Mouse (Mus musculus) NIH3T3 (cell line): Measurements from ENCODE around the gene Litaf.
A peak's percentile ranks its signal among the peaks of the same experiment; 100 is the strongest.

Experiments
- DNase-seq: peaks from one replicate; pipeline ENCODE4 v3.0.0-alpha.2; 2012; ENCODE audit warnings: low read depth

Gene Litaf

DNA sequence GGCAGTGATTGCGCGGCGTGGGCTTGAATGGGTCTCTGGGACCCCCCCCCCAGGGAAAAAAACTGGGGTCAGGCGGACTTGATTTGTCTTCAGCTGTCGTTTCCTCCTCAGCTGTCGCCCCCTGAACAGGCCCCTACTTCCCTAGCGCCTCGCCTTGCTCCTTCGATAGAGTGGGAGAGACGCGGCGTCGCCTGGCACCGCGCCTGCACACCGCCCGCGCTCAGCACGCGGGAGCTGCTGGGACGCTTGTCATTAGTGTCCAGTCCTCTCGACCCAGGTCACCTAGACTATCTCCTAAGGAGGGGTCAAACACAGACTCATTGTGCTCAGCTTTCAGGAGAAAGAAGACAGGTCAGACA, 855 bp upstream of the Litaf start:
- peak; percentile 65 for DNase-seq

DNA sequence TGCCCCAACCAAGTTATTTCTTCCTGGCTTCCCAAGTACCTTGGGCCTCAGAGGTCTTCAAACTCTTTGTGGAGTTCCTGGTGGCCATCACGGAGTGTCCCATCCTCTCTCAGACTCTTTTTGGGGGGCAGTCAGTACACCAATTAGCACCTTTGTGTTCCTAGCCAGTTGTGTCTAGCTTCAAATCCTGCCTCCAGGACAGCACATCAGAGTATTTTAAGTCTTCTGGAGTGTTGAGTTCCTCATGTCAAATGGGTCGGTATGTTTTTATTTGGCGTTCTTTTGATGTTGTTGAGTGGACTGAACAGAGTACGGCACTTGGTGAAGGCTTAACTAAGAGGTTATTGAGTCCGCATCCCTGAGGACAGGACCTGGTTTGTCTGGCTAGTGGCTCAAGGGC, 526 bp downstream of the Litaf start:
- no peak for DNase-seq

DNA sequence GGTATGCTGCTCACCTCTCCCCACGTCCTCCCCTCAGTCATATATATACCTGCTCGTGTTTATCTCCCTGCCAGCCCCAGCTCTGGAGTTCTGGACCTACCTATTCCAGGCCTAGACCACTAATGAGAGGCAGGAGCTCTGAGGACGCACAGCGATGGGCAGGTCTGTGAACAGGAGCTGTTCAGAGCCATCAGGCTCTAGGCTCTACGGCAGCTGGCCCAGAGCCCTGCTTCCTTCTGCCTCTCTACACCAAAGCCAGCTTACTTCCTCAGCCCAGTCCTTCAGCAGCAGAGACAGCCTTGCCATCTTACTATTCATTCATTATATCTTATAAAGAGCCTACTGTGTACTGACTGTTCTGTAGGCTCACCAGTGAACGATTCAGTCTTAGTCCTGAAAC, 1.2 kb downstream of the Litaf start:
- DNase-seq = no peak

- DNase-seq = no peak
Observed at GRCm38 (mm10) chr16:11064341-11064740, 1.6 kb downstream of the Litaf start.

- DNase-seq = peak; percentile 88
Observed at GRCm38 (mm10) chr16:11062794-11063721, 2.9 kb downstream of the Litaf start.

DNA sequence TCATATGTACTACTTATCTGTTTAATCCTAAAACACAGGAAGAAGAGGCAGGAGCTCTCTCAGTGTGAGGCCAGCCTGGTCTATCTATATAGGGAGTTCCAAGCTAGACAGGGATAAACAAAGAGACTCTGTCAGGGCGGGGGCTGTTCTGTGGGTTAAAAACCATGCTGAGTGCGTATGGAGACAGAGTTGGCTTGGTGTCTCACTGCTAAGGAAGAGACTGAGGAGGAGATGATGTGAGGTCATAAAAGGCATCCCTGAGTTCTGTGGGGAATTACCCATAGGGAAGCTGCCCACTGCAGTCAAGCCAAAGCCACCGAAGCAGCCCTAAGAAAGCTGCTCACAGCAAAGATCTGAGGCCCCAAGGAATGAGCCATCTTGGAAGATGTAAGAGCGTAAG, 5.3 kb downstream of the Litaf start, which contains the start of gene Snn:
Snn (plus strand) TSS at position 301 of the 400 bp plus-strand sequence.
- DNase-seq = no peak

- DNase-seq = no peak
Observed at GRCm38 (mm10) chr16:11055916-11056315, 10.0 kb downstream of the Litaf start.

DNA sequence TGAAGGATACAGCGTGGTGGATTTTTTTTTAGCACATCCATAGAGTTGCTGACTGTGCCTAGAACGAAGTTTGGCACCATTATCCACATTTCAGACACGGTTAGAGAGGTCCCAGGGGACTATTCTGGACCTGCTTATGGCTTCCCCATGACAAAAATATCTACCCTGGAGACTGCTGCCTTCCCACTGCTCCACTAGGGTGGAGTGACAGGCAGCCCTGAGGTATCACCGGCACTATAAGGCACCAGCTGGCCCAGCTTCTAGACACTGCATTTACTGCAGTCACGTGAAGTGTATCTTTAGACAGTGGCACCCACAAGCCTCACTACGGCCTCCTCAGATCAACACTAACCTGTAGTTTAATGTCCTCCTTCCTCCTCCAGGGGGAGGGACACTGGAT, 11.1 kb downstream of the Litaf start:
- no peak for DNase-seq

GRCm38 (mm10) chr16:11054409-11054808, 11.5 kb downstream of the Litaf start:
- no peak for DNase-seq

DNA sequence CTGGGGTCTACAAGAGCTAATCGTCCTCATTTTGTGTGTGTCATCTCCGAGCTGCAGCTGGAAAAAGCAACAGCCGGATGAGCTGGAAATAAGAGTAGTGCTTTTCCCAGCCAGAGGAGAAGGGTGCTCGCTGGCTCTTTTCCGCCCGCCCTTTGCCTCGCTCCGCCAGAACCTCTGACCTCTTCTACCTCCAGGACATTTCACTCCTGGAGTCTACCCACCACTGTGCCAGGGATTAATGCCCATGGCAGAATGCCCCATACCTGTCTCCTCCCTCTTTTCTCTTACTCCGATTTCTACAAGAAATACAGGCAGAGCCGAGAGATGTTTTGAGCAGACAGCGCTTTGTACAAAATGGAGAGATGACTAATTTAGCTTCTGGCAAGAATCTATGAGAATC, 14.8 kb downstream of the Litaf start:
- DNase-seq = no peak

DNA sequence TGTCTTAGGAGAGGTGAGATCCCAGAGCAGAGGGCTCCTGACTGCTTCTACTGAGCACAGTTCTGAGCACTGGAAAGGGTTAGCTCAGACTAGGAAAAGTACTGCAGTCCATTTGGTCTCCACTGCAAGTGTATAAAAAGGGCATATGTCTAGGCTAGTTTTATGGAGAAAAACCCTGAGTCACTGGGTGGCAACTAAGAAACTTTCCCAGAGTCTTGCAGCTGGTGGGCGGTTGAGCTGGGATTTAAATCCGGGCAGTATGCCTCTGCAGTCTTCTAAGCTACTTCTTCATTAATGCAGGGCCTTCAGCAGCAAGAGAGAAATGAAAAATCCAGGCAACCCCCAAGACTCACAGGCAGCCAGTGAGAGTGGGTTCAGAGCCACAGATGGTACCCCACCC, 15.7 kb downstream of the Litaf start:
- DNase-seq = peak; percentile 38

DNA sequence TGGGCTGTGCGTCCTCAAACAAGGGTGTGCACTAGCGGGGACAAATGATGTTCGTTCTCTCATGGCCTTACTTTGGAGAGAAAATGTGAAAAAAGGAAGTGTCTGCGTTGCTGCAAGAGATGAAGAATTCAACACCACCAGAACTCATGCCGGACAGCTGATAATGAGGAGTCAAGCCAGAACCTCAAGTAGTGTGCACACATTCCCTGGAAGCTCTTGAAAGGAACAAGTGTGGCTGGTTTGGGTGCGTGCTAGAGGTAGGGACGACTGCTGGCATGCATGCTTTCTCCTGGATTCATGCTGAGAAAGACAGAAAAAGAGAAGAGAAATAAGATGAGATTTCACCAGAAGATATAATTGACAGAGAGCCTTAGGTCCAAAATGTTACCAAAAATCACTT, 18.8 kb downstream of the Litaf start:
- no peak for DNase-seq

GRCm38 (mm10) chr16:11046437-11046836, 19.5 kb downstream of the Litaf start:
- no peak for DNase-seq

DNA sequence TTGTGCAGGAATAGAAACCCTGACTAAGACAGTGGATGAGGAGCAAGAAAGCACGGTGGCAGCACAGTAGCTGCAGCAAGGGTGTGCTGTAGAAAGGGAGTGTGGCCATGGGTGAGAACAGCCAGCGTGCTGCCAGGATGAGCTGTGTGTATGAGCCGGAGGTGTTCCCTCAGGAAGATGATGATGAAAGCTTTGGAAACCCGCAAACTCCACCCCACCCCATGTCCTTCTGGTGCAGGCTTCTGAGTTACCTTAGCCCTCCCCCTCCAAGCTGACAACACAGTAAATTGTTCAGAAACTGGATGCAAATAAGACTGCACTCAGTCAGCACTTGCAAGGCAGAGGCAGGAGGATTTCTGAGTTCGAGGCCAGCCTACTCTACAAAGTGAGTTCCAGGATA, 22.7 kb downstream of the Litaf start:
- no peak for DNase-seq

DNA sequence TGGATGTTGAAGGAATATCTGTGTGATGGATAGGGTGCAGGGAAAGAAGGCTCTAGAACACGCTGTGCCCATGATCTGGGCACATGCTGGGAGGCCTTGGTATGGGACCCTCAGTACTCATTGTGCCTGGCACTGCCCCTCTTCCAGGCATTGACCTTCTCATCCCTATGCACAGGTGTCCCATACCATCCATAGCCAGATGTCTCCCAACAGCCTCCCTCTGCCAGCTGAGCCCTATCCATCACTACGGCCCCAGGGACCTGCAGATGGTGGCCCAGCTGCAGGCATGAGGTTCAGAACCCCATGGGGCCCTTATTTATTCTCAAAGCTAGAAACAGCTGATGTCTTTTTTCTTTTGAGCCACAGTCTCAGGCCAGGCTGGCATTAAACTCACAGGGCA, 25.4 kb downstream of the Litaf start:
- no peak for DNase-seq

GRCm38 (mm10) chr16:11035790-11036431, 30.0 kb downstream of the Litaf start:
- DNase-seq = peak; percentile 87

GRCm38 (mm10) chr16:11035273-11035672, 30.7 kb downstream of the Litaf start:
- no peak for DNase-seq

DNA sequence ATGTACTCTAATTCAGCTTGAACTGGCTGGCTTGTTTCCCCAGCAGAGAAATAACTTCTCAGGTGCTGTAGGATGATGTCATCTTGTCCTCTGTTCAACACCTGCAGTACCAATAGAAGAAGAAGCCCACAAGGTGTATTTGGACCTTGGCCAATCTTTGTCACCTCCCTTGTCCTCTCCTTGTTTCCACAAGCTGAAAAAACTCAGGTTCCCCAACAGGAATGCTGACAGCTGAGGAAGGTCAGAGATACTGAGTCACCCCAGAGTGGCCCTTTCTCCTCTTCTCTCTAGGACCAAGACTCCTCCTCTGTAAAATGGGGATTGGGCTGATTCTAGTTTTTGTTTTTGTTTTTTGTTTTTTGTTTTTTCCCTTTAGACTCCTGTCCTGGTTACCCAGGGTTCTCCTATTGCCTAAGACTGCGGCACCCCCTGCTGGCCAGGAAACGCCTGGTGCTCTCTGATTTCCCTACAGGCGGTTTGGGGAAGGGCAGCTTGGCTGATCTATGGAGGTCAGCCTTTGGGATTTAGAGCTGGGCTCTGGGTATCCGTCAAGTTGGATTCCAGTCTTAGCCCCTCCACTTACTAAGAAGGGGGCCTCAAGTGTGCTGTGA, 31.7 kb downstream of the Litaf start:
- peak; percentile 94 for DNase-seq

- DNase-seq = peak; percentile 53
Observed at GRCm38 (mm10) chr16:11031320-11031719, 34.6 kb downstream of the Litaf start.

- DNase-seq = no peak
Observed at GRCm38 (mm10) chr16:11030844-11031243, 35.1 kb downstream of the Litaf start.

- DNase-seq = no peak
Observed at GRCm38 (mm10) chr16:11028206-11028605, 37.8 kb downstream of the Litaf start.

DNA sequence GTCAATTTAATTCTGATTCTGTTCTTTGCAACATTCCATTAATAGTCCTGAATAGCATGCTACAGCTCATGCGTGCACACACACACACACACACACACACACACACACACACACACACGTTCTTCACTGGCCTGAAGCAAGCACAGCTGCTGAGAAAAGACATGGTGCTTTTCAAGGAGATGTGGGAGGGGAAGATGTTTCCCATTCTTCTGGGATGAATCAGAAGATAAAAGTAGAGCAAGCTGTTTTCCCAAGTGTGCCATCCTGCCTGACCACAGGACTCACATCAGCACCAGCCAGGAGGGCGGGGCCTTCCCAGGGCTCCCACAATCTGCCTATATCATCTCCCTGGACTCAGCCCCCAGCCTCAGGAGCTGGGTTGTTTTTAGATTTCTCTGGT, 41.1 kb downstream of the Litaf start:
- peak; percentile 92 for DNase-seq

DNA sequence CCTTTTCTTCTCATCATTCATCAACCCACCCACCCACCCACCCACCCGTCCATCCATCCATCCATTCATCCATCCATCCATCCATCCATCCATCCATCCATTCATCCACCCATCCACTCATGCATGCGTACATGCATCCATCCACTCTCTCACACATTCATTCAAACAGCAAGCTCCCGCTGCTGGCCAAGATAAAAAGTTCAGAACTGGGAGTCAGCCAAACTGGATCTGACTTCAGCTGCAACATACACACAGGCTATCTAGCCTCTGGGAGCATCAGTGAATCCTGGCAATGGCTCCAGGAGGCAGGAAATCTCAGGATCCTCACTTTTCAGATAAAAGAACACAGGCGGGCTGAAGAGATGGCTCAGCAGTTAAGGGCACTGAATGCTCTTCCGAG, 42.3 kb downstream of the Litaf start:
- peak; percentile 52 for DNase-seq
